ENCODE assay signal across 10 mouse cellular contexts in genomic region chr2:3749504-3750024, GRCm38 (mm10).
DNase-seq lines count a peak whose midpoint lies in the region; ATAC-seq and TF ChIP-seq lines count a peak whose summit lies in the region.
"Had no signal": no experiment of that assay in that cellular context is flagged by ENCODE, and none has a peak within 500 bp of the region (broad histone marks: within the 10 kb centered on the region; RNA-seq: fewer than 3 reads in every experiment).

No protein-coding gene starts in this region.

- WGBS in kidney, postnatal 0 days, result 34% methylated on average over 6 of the region's 6 CpGs
- WGBS in embryonic facial prominence, embryonic 11.5 days, result 48% methylated on average over 6 of the region's 6 CpGs
- 69% methylated on average over 6 of the region's 6 CpGs for WGBS in liver, embryonic 12.5 days (ENCODE audit: insufficient replicate concordance)

- no peaks in the 10 kb centered on the region for H3K9me3 ChIP-seq in kidney, postnatal 0 days (replicated peaks; ENCODE audit: low read length)
- no peaks in the 10 kb centered on the region for H3K9me3 ChIP-seq in CH12.LX (replicated peaks; ENCODE audit: low read length)
- H3K9me3 ChIP-seq in embryonic facial prominence, embryonic 11.5 days (replicated peaks; ENCODE audit: control insufficient read depth, low read length), result no peaks in the 10 kb centered on the region
- H3K9me3 ChIP-seq in liver, embryonic 12.5 days (replicated peaks), result no peaks in the 10 kb centered on the region

- no peak overlapping the region for H3K4me2 ChIP-seq in kidney, postnatal 0 days (ENCODE audit: low read length)
- H3K4me2 ChIP-seq in CH12.LX (ENCODE audit: insufficient read depth, low read depth, poor library complexity, severe bottlenecking), result peak overlapping the region; percentile 73
- H3K4me2 ChIP-seq in embryonic facial prominence, embryonic 11.5 days (ENCODE audit: low read depth, low read length), result no peak overlapping the region
- H3K4me2 ChIP-seq in liver, embryonic 12.5 days, result no peak overlapping the region

- in situ Hi-C loops in CH12.LX (cut with MboI; ENCODE audit: low pct_ligation_motif_present, low pct_unique_long_range_greater_than_20kb, low sequenced_read_pairs), result no loop called here

- 0 out of 2 replicates have a peak, but pooled peaks have one; percentile 28 for TF ChIP-seq EP300 in CH12.LX (IDR thresholded peaks at IDR 0.05; ENCODE audit: low read length)

- TF ChIP-seq RAD21 in CH12.LX (IDR thresholded peaks at IDR 0.05; ENCODE audit: low read depth, low read length), result no peak

- no peak overlapping the region for H3K4me3 ChIP-seq in kidney, postnatal 0 days (replicated peaks; ENCODE audit: low read depth, low read length)
- no peak overlapping the region for H3K4me3 ChIP-seq in CH12.LX (replicated peaks in 1 of 3; ENCODE audit: low read depth in 2 of 3, low read length in 2 of 3, poor library complexity in 1 of 3)
- H3K4me3 ChIP-seq in embryonic facial prominence, embryonic 11.5 days (ENCODE audit: low read depth, low read length), result no peak overlapping the region
- no peak overlapping the region for H3K4me3 ChIP-seq in liver, embryonic 12.5 days
- H3K4me3 ChIP-seq: myocyte had no signal

- no peaks in the 10 kb centered on the region for H3K36me3 ChIP-seq in kidney, postnatal 0 days (ENCODE audit: insufficient read depth, low read length)
- H3K36me3 ChIP-seq in CH12.LX (replicated peaks in 1 of 2; ENCODE audit: control insufficient read depth in 1 of 2, insufficient read depth in 1 of 2, low read length in 1 of 2), result peaks cover 4 to 46% of the 10 kb centered on the region in 2 experiments
- no peaks in the 10 kb centered on the region for H3K36me3 ChIP-seq in embryonic facial prominence, embryonic 11.5 days (replicated peaks; ENCODE audit: control insufficient read depth, insufficient read depth, low read depth, low read length)
- H3K36me3 ChIP-seq in liver, embryonic 12.5 days, result no peaks in the 10 kb centered on the region

- DNase-seq in kidney, postnatal 0 days (ENCODE audit: low spot score), result no peak
- no peak for DNase-seq in kidney, adult 18-20 months
- peak; percentile 55 for DNase-seq in CH12.LX (ENCODE audit: extremely low read depth)
- DNase-seq in embryonic facial prominence, embryonic 11.5 days (ENCODE audit: low spot score), result peak; percentile 47
- DNase-seq in frontal cortex, postnatal 25 days (ENCODE audit: low spot score in 2 of 2), result no peak
- no peak for DNase-seq in retina, postnatal 1 day
- DNase-seq: heart, postnatal 10 days had no signal

- dilution Hi-C loops in CH12.LX (cut with MboI; ENCODE audit: extremely low pct_ligation_motif_present, extremely low pct_unique_long_range_greater_than_20kb, low sequenced_read_pairs), result no loop called here

- H3K27ac ChIP-seq in kidney, postnatal 0 days, result peak overlapping the region; percentile 27; the same call in 1 of the 2 replicates
- peak overlapping the region; percentile 19 for H3K27ac ChIP-seq in CH12.LX (ENCODE audit: insufficient read depth, low read depth)
- no peak overlapping the region; the same call in 1 of the 2 replicates for H3K27ac ChIP-seq in embryonic facial prominence, embryonic 11.5 days (replicated peaks; ENCODE audit: low read depth, low read length)
- no peak overlapping the region for H3K27ac ChIP-seq in liver, embryonic 12.5 days

- peaks cover 25% of the 10 kb centered on the region for H3K79me2 ChIP-seq in CH12.LX (replicated peaks; ENCODE audit: control insufficient read depth, extremely low read depth, insufficient read depth, poor library complexity, severe bottlenecking)

- H3K9ac ChIP-seq in kidney, postnatal 0 days (ENCODE audit: low read depth, low read length), result no peak overlapping the region
- no peak overlapping the region for H3K9ac ChIP-seq in CH12.LX (ENCODE audit: insufficient read depth, low read depth)
- no peak overlapping the region for H3K9ac ChIP-seq in embryonic facial prominence, embryonic 11.5 days (replicated peaks; ENCODE audit: low read length)
- no peak overlapping the region for H3K9ac ChIP-seq in liver, embryonic 12.5 days

- 0 out of 2 replicates have a peak, but pooled peaks have one; percentile 10 for TF ChIP-seq POLR2A in CH12.LX (IDR thresholded peaks at IDR 0.05; ENCODE audit: low read depth, low read length)

- no peak for TF ChIP-seq CTCF in kidney, postnatal 0 days (IDR thresholded peaks at IDR 0.05; ENCODE audit: low read depth)
- TF ChIP-seq CTCF in CH12.LX (conservative IDR thresholded peaks at IDR 0.05 in 1 of 2, IDR thresholded peaks at IDR 0.05 in 1 of 2; ENCODE audit: low read depth in 2 of 2, low read length in 2 of 2), result no peak

- ATAC-seq in kidney, postnatal 0 days (replicated peaks; ENCODE audit: low FRiP score, low read depth), result 0 out of 2 replicates have a peak, but pooled peaks have one; percentile 34
- no peak for ATAC-seq in embryonic facial prominence, embryonic 11.5 days (replicated peaks; ENCODE audit: insufficient number of reproducible peaks, low FRiP score, low TSS enrichment, low read depth)
- peak; percentile 13; the same call in 1 of the 2 replicates for ATAC-seq in megakaryocyte, adult 5-6 weeks (ENCODE audit: poor library complexity, severe bottlenecking)
- ATAC-seq in liver, embryonic 12.5 days, result no peak

- H3K4me1 ChIP-seq in kidney, postnatal 0 days (replicated peaks; ENCODE audit: insufficient read depth, low read length), result peaks cover 32% of the 10 kb centered on the region
- peaks cover 28 to 72% of the 10 kb centered on the region in 2 experiments for H3K4me1 ChIP-seq in CH12.LX (ENCODE audit: control insufficient read depth in 1 of 2, insufficient read depth in 2 of 2)
- no peaks in the 10 kb centered on the region; the same call in none of the 2 replicates for H3K4me1 ChIP-seq in embryonic facial prominence, embryonic 11.5 days (ENCODE audit: control insufficient read depth, insufficient read depth, low read length)
- peaks cover 32% of the 10 kb centered on the region for H3K4me1 ChIP-seq in liver, embryonic 12.5 days

- no peaks in the 10 kb centered on the region for H3K27me3 ChIP-seq in kidney, postnatal 0 days (ENCODE audit: insufficient read depth, low read length)
- H3K27me3 ChIP-seq in CH12.LX (replicated peaks), result no peaks in the 10 kb centered on the region
- H3K27me3 ChIP-seq in embryonic facial prominence, embryonic 11.5 days (ENCODE audit: control insufficient read depth, insufficient read depth, low read length), result no peaks in the 10 kb centered on the region
- H3K27me3 ChIP-seq in liver, embryonic 12.5 days (replicated peaks), result no peaks in the 10 kb centered on the region

TF ChIP-seq in CH12.LX, 34 proteins besides CTCF, POLR2A, EP300 and RAD21:
- TF ChIP-seq MXI1 (IDR thresholded peaks at IDR 0.05; ENCODE audit: low read depth, low read length) (peak; percentile 94), ELF1 (IDR thresholded peaks at IDR 0.05; ENCODE audit: low read depth, low read length) (no peak), TBP (conservative IDR thresholded peaks at IDR 0.05; ENCODE audit: low read depth, low read length) (no peak), MAFK (IDR thresholded peaks at IDR 0.05; ENCODE audit: insufficient replicate concordance, low read length) (no peak), UBTF (IDR thresholded peaks at IDR 0.05; ENCODE audit: low read depth, low read length) (0 out of 2 replicates have a peak, but pooled peaks have one; percentile 45), IRF4 (IDR thresholded peaks at IDR 0.05; ENCODE audit: low read depth, low read length) (0 out of 2 replicates have a peak, but pooled peaks have one; percentile 5), ZNF384 (IDR thresholded peaks at IDR 0.05; ENCODE audit: low read depth, low read length) (peak; percentile 97), TCF12 (IDR thresholded peaks at IDR 0.05; ENCODE audit: low read depth, low read length) (no peak; the same call in 1 of the 2 replicates), CHD1 (IDR thresholded peaks at IDR 0.05; ENCODE audit: low read depth, low read length) (no peak), ETS1 (conservative IDR thresholded peaks at IDR 0.05; ENCODE audit: low read depth, low read length) (peak; percentile 75), MYC (IDR thresholded peaks at IDR 0.05; ENCODE audit: low read depth, low read length) (peak; percentile 95), SIN3A (IDR thresholded peaks at IDR 0.05; ENCODE audit: low read length) (peak; percentile 85), ZC3H11A (IDR thresholded peaks at IDR 0.05; ENCODE audit: low read depth, low read length) (no peak), MAX (IDR thresholded peaks at IDR 0.05; ENCODE audit: low read length) (peak; percentile 88), BHLHE40 (IDR thresholded peaks at IDR 0.05; ENCODE audit: low read depth, low read length) (no peak), MAZ (IDR thresholded peaks at IDR 0.05; ENCODE audit: low read depth, low read length) (no peak), JUN (IDR thresholded peaks at IDR 0.05; ENCODE audit: insufficient read depth, low read depth, low read length) (no peak)

Comparison
In these comparisons a context has a peak if more than half of its experiments do, and no peak if none do; other contexts are left out.
1. ATAC-seq: peak in kidney, postnatal 0 days (single experiment) and megakaryocyte, adult 5-6 weeks (single experiment); none in embryonic facial prominence, embryonic 11.5 days (single experiment) and liver, embryonic 12.5 days (single experiment).
2. DNase-seq: peak in CH12.LX (single experiment) and embryonic facial prominence, embryonic 11.5 days (single experiment); none in kidney, postnatal 0 days (single experiment), kidney, adult 18-20 months (single experiment), frontal cortex, postnatal 25 days (0 of 2) and retina, postnatal 1 day (single experiment).
3. H3K27ac ChIP-seq: peak in kidney, postnatal 0 days (single experiment) and CH12.LX (single experiment); none in embryonic facial prominence, embryonic 11.5 days (single experiment) and liver, embryonic 12.5 days (single experiment).